Mouse (Mus musculus): ENCODE measurements around the gene Wdr45b.
"Not testable (repeated sequence)": the region's sequence is repeated elsewhere in the genome, so short reads cannot be mapped to it uniquely, and the experiment has no call there.

Gene Wdr45b

DNA sequence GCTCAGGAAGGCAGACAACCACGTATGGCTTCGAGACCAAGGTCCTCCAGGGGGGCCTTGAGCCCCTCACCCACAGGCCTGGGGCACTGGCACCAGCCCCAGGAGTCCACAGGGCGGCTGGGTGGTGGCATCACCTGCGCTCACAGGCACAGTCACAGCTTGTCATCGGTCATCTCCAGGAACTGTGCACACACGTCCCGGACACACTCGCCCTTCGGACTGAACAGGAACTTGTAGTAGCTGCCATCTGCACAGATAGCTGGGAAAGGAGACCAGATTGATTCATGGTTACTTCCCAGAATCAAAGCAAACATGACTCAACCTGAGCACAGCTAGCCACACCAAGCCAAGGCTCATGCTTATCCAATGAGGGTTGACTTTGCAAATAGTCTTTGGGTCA lies 26.0 kb downstream of the Wdr45b start:
- DNase-seq = peak in 1 of 2 experiments; percentile 18

DNA sequence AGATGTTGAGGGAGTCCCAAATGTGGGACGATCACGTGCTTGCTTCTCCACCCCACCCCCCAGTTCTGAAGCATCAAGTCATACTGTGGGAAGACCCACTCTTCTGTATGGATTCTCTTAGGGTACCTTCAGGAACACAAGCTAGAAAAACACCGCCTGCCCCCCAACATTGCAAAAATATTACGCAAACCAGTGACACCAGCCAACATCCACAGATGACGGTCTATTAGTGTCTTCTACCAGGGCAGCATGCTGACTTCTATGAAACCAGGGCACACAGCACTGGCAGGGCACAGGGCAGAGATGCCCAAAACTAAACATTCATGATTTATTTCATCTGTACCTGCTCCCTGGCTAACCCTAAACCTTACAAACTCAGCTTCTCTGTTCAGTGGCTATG lies 27.6 kb downstream of the Wdr45b start:
- no peak for DNase-seq

DNA sequence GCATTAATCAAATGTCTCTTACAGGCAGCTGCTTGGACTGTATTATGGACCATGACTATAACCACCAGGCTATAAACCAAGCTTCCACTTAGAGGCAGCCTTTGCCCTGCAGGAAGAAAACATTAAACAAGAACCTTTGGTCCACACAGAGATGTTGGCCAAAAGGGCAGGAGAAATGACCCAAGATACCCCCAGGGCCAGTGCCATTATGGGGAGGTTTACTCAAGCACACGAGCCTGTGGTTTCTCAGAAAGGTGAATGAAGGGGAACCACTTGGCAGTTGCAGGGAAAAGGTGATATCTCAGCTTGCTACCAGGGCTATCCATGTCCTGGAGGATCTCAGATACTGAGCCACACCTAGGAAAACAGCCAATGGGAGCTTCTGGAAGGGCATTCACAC lies 28.2 kb downstream of the Wdr45b start:
- DNase-seq = no peak

DNA sequence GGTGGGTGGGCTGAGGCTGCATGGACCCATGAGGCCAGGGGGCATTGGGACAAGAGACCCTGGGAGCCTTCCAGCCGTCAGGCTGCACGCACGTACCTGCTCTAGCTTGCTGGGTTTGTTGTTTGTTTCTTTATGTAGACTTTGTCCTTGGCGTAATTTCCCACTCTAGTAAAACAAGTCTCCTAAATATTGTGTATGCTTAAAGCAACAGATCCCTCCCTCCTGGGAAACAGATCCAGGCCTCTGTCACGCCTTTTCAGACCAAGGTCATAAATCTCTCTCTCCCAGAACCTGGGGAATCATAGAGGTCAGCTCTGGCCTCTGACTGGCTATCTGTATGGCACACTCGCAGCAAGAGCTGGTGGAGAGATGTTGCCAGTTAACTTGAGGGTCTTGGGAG lies 46.5 kb downstream of the Wdr45b start:
- not testable (repeated sequence) for DNase-seq

DNA sequence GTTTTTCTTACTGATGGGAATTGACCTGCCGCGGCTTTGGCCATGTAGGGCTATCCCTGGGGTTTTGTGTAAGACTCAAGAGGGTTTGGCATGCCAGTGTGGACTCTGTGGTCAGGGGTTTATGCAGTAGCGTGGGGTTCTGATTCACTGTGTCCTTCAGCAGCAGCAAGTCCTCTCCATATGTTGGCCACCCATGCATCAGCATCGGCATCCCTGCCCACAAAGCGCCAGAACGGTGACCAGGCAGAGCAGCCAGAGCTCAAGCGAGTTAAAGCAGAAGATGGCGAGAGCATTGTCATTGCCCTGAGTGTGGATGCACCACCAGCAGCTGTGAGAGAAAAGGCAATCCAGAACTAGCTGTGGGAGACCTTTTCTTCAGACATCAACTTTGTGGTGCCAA lies 47.6 kb downstream of the Wdr45b start:
- no peak for DNase-seq

DNA sequence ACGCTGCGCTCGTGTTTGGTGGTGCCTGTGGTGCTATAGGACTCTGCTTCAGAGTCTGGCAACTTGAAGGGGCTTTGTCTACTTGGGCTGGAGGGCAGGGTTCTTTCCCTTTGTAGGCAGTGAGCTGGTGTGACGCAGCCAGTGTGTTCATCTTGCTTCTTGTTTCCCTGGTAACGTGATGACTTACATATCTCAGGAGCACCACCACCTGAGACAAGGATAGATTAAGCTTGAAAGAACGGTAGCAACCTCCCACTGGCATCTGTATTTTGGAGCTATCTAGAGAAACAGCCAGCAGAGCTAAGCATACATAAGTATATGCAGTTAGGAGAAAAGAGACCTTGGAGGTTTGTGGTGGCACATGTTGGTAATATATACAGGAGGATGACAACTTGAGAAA lies 48.9 kb downstream of the Wdr45b start:
- DNase-seq = no peak

DNA sequence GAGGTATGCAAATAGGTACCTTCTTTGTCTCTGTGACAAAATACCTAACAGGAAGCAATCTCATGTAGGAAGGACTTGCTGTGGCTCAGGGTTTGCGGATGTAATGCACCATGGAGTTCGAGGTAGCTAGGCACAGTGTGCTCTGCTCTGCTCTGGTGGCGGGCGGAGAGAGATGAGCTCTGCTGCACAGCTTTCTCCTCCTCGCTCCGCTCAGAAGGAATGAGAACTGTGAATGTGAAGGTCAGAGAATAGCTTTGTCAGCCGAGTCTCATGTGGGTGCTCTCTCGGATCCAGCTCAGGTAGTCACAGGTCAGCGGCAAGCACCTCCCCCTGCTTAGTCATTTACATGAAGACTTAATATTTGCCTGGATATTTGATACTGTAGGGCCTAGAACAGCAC lies 54.0 kb downstream of the Wdr45b start:
- no peak for DNase-seq

DNA sequence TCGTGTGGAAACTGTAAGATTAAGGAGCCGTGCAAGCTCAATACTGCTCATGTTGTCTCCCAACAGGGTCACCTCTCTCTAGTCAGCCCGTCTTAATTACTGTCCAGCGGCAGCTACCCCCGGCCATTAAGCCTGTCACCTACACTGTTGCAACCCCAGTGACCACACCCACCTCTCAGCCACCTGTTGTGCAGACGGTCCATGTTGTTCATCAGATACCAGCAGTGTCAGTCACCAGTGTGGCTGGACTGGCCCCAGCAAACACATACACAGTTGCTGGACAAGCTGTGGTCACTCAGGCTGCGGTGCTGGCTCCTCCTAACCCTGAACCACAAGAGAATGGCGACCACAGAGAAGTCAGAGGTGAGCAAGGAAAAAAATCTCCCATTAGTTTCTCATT lies 55.8 kb downstream of the Wdr45b start:
- DNase-seq = no peak

DNA sequence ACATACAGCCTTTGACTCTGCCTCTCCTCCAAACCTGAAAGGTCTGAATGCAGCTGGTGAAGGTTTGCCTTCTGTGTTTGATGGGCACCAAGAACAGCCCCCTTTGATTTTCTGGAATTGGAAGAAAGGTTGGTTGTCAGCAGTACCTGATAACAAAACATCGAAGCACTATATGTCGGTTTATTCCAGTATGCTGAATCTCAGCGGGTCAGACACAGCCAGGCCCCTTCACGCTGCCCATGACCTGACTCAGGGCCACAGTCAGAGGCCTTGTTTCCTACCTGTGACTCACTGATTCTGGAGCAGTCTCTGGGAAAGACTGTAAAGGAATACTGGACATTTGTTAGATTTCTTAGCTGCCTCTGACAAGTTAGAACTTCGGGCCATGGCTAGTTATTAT lies 59.5 kb downstream of the Wdr45b start:
- DNase-seq = no peak

DNA sequence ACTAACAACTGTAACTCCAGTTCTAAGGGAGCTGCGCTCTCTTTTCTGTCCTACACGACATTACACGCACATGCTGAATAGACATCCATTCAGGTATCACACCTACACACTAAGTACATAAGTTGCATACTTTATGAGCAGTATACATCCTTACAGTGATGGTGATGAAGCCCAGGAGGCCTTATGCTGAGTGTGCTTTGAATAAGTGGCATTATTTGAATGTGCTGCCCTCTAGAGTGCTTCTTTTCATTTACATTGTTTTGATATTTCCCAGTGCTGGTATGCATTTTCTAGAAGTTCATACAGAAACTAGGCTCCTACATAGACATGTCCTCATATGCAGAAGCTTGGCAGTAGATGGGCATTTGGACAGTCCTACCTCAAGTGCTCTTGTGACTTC lies 64.4 kb downstream of the Wdr45b start:
- no peak for DNase-seq

DNA sequence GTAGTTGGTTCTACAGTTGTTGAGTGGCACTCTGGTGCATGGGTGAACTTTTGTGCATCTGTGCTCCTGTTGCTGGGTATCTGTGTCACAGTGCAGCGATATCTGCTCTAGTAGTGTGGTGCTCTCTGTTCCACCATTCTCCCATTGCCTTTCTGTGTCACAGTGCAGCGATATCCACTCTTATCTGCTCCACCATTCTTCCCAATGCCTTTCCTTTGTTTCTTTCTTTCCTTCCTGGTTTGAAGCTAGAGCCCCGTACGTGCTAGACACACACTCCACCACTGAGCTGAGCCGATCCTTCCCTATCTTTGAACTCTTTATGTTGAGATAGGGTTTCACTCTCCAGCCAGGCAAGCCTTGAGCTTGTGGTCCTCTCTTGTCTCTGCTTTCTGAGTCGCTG lies 71.3 kb downstream of the Wdr45b start:
- no peak for DNase-seq

DNA sequence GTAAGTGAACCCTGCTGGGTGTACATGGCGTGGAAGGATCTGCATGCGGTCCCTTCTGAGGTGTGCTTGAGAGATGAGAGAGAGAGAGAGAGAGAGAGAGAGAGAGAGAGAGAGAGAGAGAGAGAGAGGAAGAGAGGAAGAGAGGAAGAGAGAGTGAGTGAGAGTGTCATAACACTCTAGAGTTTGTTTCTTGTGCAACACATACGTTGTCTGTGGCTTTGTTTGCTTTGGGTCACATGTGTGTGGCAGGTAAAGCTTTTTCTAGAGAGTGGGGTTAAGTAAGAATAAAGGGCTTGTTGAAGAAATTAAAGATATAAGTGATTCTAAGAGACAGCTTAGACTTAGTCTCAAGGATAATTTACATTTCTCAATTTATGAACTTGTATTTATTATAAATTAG lies 76.2 kb downstream of the Wdr45b start:
- DNase-seq = no peak

DNA sequence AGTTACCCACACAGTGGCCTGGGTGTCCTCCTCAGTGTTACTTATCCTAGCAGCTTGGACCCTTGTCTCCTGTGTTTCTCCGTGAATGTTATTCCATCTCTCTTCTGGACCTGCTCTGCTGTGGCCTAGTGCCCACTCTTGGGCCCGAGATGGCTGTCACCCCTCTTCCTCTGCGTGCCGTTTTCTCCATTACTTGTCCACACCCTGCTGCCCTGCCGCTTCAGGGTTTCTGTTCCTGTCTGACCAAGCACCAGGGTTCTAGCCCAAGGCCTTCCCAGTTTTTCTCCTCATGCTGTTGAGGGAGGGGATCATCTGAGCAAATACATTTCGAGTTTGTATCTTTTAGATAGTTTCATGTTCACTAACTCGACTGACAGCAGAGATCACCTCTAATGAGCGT lies 76.7 kb downstream of the Wdr45b start:
- DNase-seq = no peak

Data from cerebellum, postnatal 36 days (tissue).